Mouse (Mus musculus): ENCODE data around the gene Crcp. TPM values are rescaled to one million over a fixed set of nuclear protein-coding genes. Genes with fewer than 3 reads are reported as not detected.

Crcp gene
- polyA plus RNA-seq, 1 experiment from 2014 or later: 37.0 TPM

GRCm38 (mm10) chr5:130001356-130001987, 27.6 kb upstream of the Crcp start:
- Histone ChIP-seq H3K4me3 (ENCODE audit: low read length) (peak overlapping the region; percentile 63), H3K4me2 (ENCODE audit: low read depth, low read length) (peak overlapping the region; percentile 69), H3K9ac (ENCODE audit: low read length) (peak overlapping the region; percentile 72), H3K4me1 (replicated peaks; ENCODE audit: control insufficient read depth, insufficient read depth, low read length) (peaks cover 13% of the 10 kb centered on the region), H3K27me3 (ENCODE audit: control insufficient read depth, insufficient read depth, low read depth, low read length) (no peaks in the 10 kb centered on the region), H3K36me3 (ENCODE audit: control insufficient read depth, insufficient read depth, low read length) (no peaks in the 10 kb centered on the region; the same call in 1 of the 2 replicates), H3K9me3 (ENCODE audit: control insufficient read depth, low read length) (no peaks in the 10 kb centered on the region; the same call in 1 of the 2 replicates), H3K27ac (ENCODE audit: low read length) (no peak overlapping the region)
- ATAC-seq (ENCODE audit: low read depth): no peak
- 51% methylated on average over 5 of the region's 5 CpGs for WGBS

GRCm38 (mm10) chr5:130002301-130003146, 26.6 kb upstream of the Crcp start, which contains the start of gene Gusb:
Gusb (minus strand) TSS chr5:130003049.
- peak; percentile 96 for ATAC-seq (ENCODE audit: low read depth)
- H3K4me2 ChIP-seq (ENCODE audit: low read depth, low read length): peak within 1 kb of the TSS; percentile 69
- H3K27ac ChIP-seq (ENCODE audit: low read length): peak within 1 kb of the TSS; percentile 82
- H3K4me1 ChIP-seq (replicated peaks; ENCODE audit: control insufficient read depth, insufficient read depth, low read length): peaks cover 13% of the 10 kb centered on the region
- under 1% methylated on average over 39 of the region's 39 CpGs for WGBS
- H3K27me3 ChIP-seq (ENCODE audit: control insufficient read depth, insufficient read depth, low read depth, low read length): no peaks in the 10 kb centered on the region
- H3K4me3 ChIP-seq (ENCODE audit: low read length): peak within 1 kb of the TSS; percentile 63
- H3K36me3 ChIP-seq (ENCODE audit: control insufficient read depth, insufficient read depth, low read length): no peaks in the 10 kb centered on the region; the same call in 1 of the 2 replicates
- peak within 1 kb of the TSS; percentile 72 for H3K9ac ChIP-seq (ENCODE audit: low read length)
- no peaks in the 10 kb centered on the region; the same call in 1 of the 2 replicates for H3K9me3 ChIP-seq (ENCODE audit: control insufficient read depth, low read length)

- Histone ChIP-seq H3K27ac (ENCODE audit: low read length) (peak overlapping the region; percentile 82), H3K9me3 (ENCODE audit: control insufficient read depth, low read length) (no peaks in the 10 kb centered on the region; the same call in 1 of the 2 replicates), H3K4me3 (ENCODE audit: low read length) (peak overlapping the region; percentile 63), H3K36me3 (ENCODE audit: control insufficient read depth, insufficient read depth, low read length) (no peaks in the 10 kb centered on the region; the same call in 1 of the 2 replicates), H3K4me1 (replicated peaks; ENCODE audit: control insufficient read depth, insufficient read depth, low read length) (peaks cover 13% of the 10 kb centered on the region), H3K27me3 (ENCODE audit: control insufficient read depth, insufficient read depth, low read depth, low read length) (no peaks in the 10 kb centered on the region), H3K9ac (ENCODE audit: low read length) (peak overlapping the region; percentile 72), H3K4me2 (ENCODE audit: low read depth, low read length) (peak overlapping the region; percentile 69)
- WGBS: 16% methylated on average over 7 of the region's 7 CpGs
- peak; percentile 51 for ATAC-seq (ENCODE audit: low read depth)
Observed at GRCm38 (mm10) chr5:130003229-130003628, 25.9 kb upstream of the Crcp start.

- H3K4me1 ChIP-seq (replicated peaks; ENCODE audit: control insufficient read depth, insufficient read depth, low read length): peaks cover 6% of the 10 kb centered on the region
- H3K9me3 ChIP-seq (ENCODE audit: control insufficient read depth, low read length): peaks cover 5% of the 10 kb centered on the region; the same call in 1 of the 2 replicates
- H3K4me3 ChIP-seq (ENCODE audit: low read length): no peak overlapping the region
- no peak overlapping the region for H3K27ac ChIP-seq (ENCODE audit: low read length)
- 86% methylated on average over 1 of the region's 1 CpGs for WGBS
- peaks cover 7% of the 10 kb centered on the region for H3K36me3 ChIP-seq (ENCODE audit: control insufficient read depth, insufficient read depth, low read length)
- no peak overlapping the region for H3K4me2 ChIP-seq (ENCODE audit: low read depth, low read length)
- H3K9ac ChIP-seq (ENCODE audit: low read length): no peak overlapping the region
- ATAC-seq (ENCODE audit: low read depth): no peak
- H3K27me3 ChIP-seq (ENCODE audit: control insufficient read depth, insufficient read depth, low read depth, low read length): no peaks in the 10 kb centered on the region
Observed at GRCm38 (mm10) chr5:130007344-130007743, 21.7 kb upstream of the Crcp start.

- Histone ChIP-seq H3K27ac (ENCODE audit: low read length) (no peak overlapping the region), H3K36me3 (ENCODE audit: control insufficient read depth, insufficient read depth, low read length) (peaks cover 7% of the 10 kb centered on the region), H3K27me3 (ENCODE audit: control insufficient read depth, insufficient read depth, low read depth, low read length) (no peaks in the 10 kb centered on the region), H3K9ac (ENCODE audit: low read length) (no peak overlapping the region), H3K9me3 (ENCODE audit: control insufficient read depth, low read length) (peaks cover 5% of the 10 kb centered on the region; the same call in 1 of the 2 replicates), H3K4me2 (ENCODE audit: low read depth, low read length) (no peak overlapping the region), H3K4me1 (replicated peaks; ENCODE audit: control insufficient read depth, insufficient read depth, low read length) (peaks cover 4% of the 10 kb centered on the region), H3K4me3 (ENCODE audit: low read length) (no peak overlapping the region)
- 76% methylated on average over 6 of the region's 6 CpGs for WGBS
- no peak for ATAC-seq (ENCODE audit: low read depth)
Observed at GRCm38 (mm10) chr5:130008034-130008590, 21.0 kb upstream of the Crcp start.

GRCm38 (mm10) chr5:130009784-130010183, 19.3 kb upstream of the Crcp start:
- Histone ChIP-seq H3K36me3 (ENCODE audit: control insufficient read depth, insufficient read depth, low read length) (peaks cover 7% of the 10 kb centered on the region), H3K4me1 (replicated peaks; ENCODE audit: control insufficient read depth, insufficient read depth, low read length) (no peaks in the 10 kb centered on the region), H3K9ac (ENCODE audit: low read length) (no peak overlapping the region), H3K9me3 (ENCODE audit: control insufficient read depth, low read length) (peaks cover 5% of the 10 kb centered on the region; the same call in 1 of the 2 replicates), H3K4me3 (ENCODE audit: low read length) (no peak overlapping the region), H3K27ac (ENCODE audit: low read length) (no peak overlapping the region), H3K4me2 (ENCODE audit: low read depth, low read length) (no peak overlapping the region), H3K27me3 (ENCODE audit: control insufficient read depth, insufficient read depth, low read depth, low read length) (no peaks in the 10 kb centered on the region)
- ATAC-seq (ENCODE audit: low read depth): no peak
- 91% methylated on average over 4 of the region's 4 CpGs for WGBS

GRCm38 (mm10) chr5:130010961-130011360, 18.1 kb upstream of the Crcp start:
- H3K4me3 ChIP-seq (ENCODE audit: low read length): no peak overlapping the region
- no peaks in the 10 kb centered on the region for H3K4me1 ChIP-seq (replicated peaks; ENCODE audit: control insufficient read depth, insufficient read depth, low read length)
- no peak overlapping the region for H3K27ac ChIP-seq (ENCODE audit: low read length)
- WGBS: 94% methylated on average over 5 of the region's 5 CpGs
- no peak overlapping the region for H3K4me2 ChIP-seq (ENCODE audit: low read depth, low read length)
- H3K27me3 ChIP-seq (ENCODE audit: control insufficient read depth, insufficient read depth, low read depth, low read length): no peaks in the 10 kb centered on the region
- H3K9me3 ChIP-seq (ENCODE audit: control insufficient read depth, low read length): peaks cover 5% of the 10 kb centered on the region; the same call in 1 of the 2 replicates
- peaks cover 9% of the 10 kb centered on the region for H3K36me3 ChIP-seq (ENCODE audit: control insufficient read depth, insufficient read depth, low read length)
- no peak for ATAC-seq (ENCODE audit: low read depth)
- no peak overlapping the region for H3K9ac ChIP-seq (ENCODE audit: low read length)

- ATAC-seq (ENCODE audit: low read depth): no peak
- H3K36me3 ChIP-seq (ENCODE audit: control insufficient read depth, insufficient read depth, low read length): peaks cover 9% of the 10 kb centered on the region
- H3K4me1 ChIP-seq (replicated peaks; ENCODE audit: control insufficient read depth, insufficient read depth, low read length): no peaks in the 10 kb centered on the region
Observed at GRCm38 (mm10) chr5:130015104-130015503, 14.0 kb upstream of the Crcp start.

GRCm38 (mm10) chr5:130019461-130019860, 9.6 kb upstream of the Crcp start:
- H3K4me2 ChIP-seq (ENCODE audit: low read depth, low read length): no peak overlapping the region
- no peak overlapping the region for H3K4me3 ChIP-seq (ENCODE audit: low read length)
- H3K4me1 ChIP-seq (replicated peaks; ENCODE audit: control insufficient read depth, insufficient read depth, low read length): peaks cover 4% of the 10 kb centered on the region
- no peaks in the 10 kb centered on the region for H3K9me3 ChIP-seq (ENCODE audit: control insufficient read depth, low read length)
- WGBS: 36% methylated on average over 8 of the region's 8 CpGs
- H3K27ac ChIP-seq (ENCODE audit: low read length): no peak overlapping the region
- H3K27me3 ChIP-seq (ENCODE audit: control insufficient read depth, insufficient read depth, low read depth, low read length): no peaks in the 10 kb centered on the region
- H3K9ac ChIP-seq (ENCODE audit: low read length): no peak overlapping the region
- peaks cover 2% of the 10 kb centered on the region; the same call in 1 of the 2 replicates for H3K36me3 ChIP-seq (ENCODE audit: control insufficient read depth, insufficient read depth, low read length)
- no peak for ATAC-seq (ENCODE audit: low read depth)

More at GRCm38 (mm10) chr5:130015104-130015503, 14.0 kb upstream of the Crcp start:
- no peaks in the 10 kb centered on the region for H3K27me3 ChIP-seq (ENCODE audit: control insufficient read depth, insufficient read depth, low read depth, low read length)
- no peak overlapping the region for H3K4me3 ChIP-seq (ENCODE audit: low read length)
- no peak overlapping the region for H3K27ac ChIP-seq (ENCODE audit: low read length)
- peaks cover 5% of the 10 kb centered on the region; the same call in 1 of the 2 replicates for H3K9me3 ChIP-seq (ENCODE audit: control insufficient read depth, low read length)
- 98% methylated on average over 3 of the region's 3 CpGs for WGBS
- no peak overlapping the region for H3K9ac ChIP-seq (ENCODE audit: low read length)
- H3K4me2 ChIP-seq (ENCODE audit: low read depth, low read length): no peak overlapping the region

Measured in lung, embryonic 16.5 days (tissue).